Mouse (Mus musculus) T-helper 17 cell (primary cell): Measurements from ENCODE around the gene Cybc1.

Experiments
- in situ Hi-C, 2 experiments: fragments of 300-600 bp; cut with MboI, MseI; formaldehyde crosslinking; loops; 1 replicate in 1 of 2; 2 replicates in 1 of 2; pipeline ENCODE4 v1.15.1; 2025; ENCODE audit warnings: high pct_unique_total_duplicates in 2 of 2

Gene Cybc1

GRCm38 (mm10) chr11:121219776-121220175 is 9.3 kb downstream of the Cybc1 start:
- in situ Hi-C loops: loop anchor here in 1 of 2 experiments (10.0 kb wide), 1 partner anchor 1125 kb away; the partner anchor contains the start of genes Ndufaf8 and Tepsin

- in situ Hi-C loops: no loop called here
Measured at GRCm38 (mm10) chr11:121216831-121217230, 12.3 kb downstream of the Cybc1 start.

- in situ Hi-C loops: loop anchor here in 1 of 2 experiments (5.0 kb wide), 1 partner anchor 52 kb away; no protein-coding TSS in a partner anchor
Measured at GRCm38 (mm10) chr11:121204161-121205006, 24.7 kb downstream of the Cybc1 start, which contains the start of the genes Hexdc and Ogfod3. TSS of gene Hexdc (plus strand) at chr11:121204433. TSS of gene Ogfod3 (minus strand) at chr11:121204711.

- in situ Hi-C loops: loop anchor here in 1 of 2 experiments (5.0 kb wide), 1 partner anchor 52 kb away; no protein-coding TSS in a partner anchor
Measured at GRCm38 (mm10) chr11:121203859-121204160, 25.3 kb downstream of the Cybc1 start.

GRCm38 (mm10) chr11:121201436-121202198 is 27.5 kb downstream of the Cybc1 start:
- in situ Hi-C loops: loop anchor here in 1 of 2 experiments (5.0 kb wide), 1 partner anchor 49 kb away; no protein-coding TSS in a partner anchor

GRCm38 (mm10) chr11:121200781-121201180 is 28.3 kb downstream of the Cybc1 start:
- in situ Hi-C loops: loop anchor here in 1 of 2 experiments (5.0 kb wide), 1 partner anchor 48 kb away; no protein-coding TSS in a partner anchor

GRCm38 (mm10) chr11:121199851-121200250 is 29.3 kb downstream of the Cybc1 start:
- in situ Hi-C loops: loop anchor here in 1 of 2 experiments (5.0 kb wide), 1 partner anchor 48 kb away; no protein-coding TSS in a partner anchor

- in situ Hi-C loops: no loop called here
Measured at GRCm38 (mm10) chr11:121198622-121199021, 30.5 kb downstream of the Cybc1 start.

- in situ Hi-C loops: no loop called here
Measured at GRCm38 (mm10) chr11:121193415-121193814, 35.7 kb downstream of the Cybc1 start.

GRCm38 (mm10) chr11:121192742-121193141 is 36.4 kb downstream of the Cybc1 start:
- in situ Hi-C loops: no loop called here

GRCm38 (mm10) chr11:121189681-121190080 is 39.4 kb downstream of the Cybc1 start:
- in situ Hi-C loops: no loop called here

- in situ Hi-C loops: no loop called here
Measured at GRCm38 (mm10) chr11:121176285-121177270, 52.5 kb downstream of the Cybc1 start.

- in situ Hi-C loops: no loop called here
Measured at GRCm38 (mm10) chr11:121174234-121174633, 54.9 kb downstream of the Cybc1 start.

GRCm38 (mm10) chr11:121173203-121173602 is 55.9 kb downstream of the Cybc1 start:
- in situ Hi-C loops: no loop called here
